Mouse (Mus musculus) layer of hippocampus, postnatal 25 days (tissue): ENCODE results near the gene Gbp9. TPM values are rescaled to one million over a fixed set of nuclear protein-coding genes. Genes with fewer than 3 reads are reported as not detected.
"Not testable (repeated sequence)": the region's sequence is repeated elsewhere in the genome, so short reads cannot be mapped to it uniquely, and the experiment has no call there.

Experiments used
- DNase-seq, 2 experiments: peaks; one replicate each; pipeline ENCODE4 v3.0.0; 2022; ENCODE audit warnings: mixed read lengths in 2 of 2, low spot score in 1 of 2; ENCODE audit errors: extremely low spot score in 1 of 2
- total RNA-seq, 2 experiments: library from RNA; stranded (reverse); gene quantifications; 2 replicates each; pipeline ENCODE4 v1.2.3; 2021

Gbp9 gene
- total RNA-seq, 2 experiments from 2014 or later: 1.1 to 1.7 TPM

GRCm38 (mm10) chr5:105062403-105062802 lies 76.9 kb downstream of the Gbp9 start:
- DNase-seq: not testable (repeated sequence)

GRCm38 (mm10) chr5:105060224-105060623 lies 79.1 kb downstream of the Gbp9 start:
- no peak for DNase-seq

GRCm38 (mm10) chr5:105055279-105055678 lies 84.1 kb downstream of the Gbp9 start:
- no peak for DNase-seq

GRCm38 (mm10) chr5:105053471-105054169 lies 85.7 kb downstream of the Gbp9 start:
- DNase-seq: not testable (repeated sequence)

- DNase-seq: no peak
Observed at GRCm38 (mm10) chr5:105032362-105032761, 107.0 kb downstream of the Gbp9 start.

Other genes starting within 250 kb of the Gbp9 start
- gene Abcg3, start 156.8 kb downstream of the Gbp9 start, total RNA-seq: not detected
- not detected for gene Gbp8, start within 50 bp of the Gbp9 start, total RNA-seq
- 1 to 10 TPM in 1 of 2 experiments, under 1 TPM in 1; 0.39 to 1.4 TPM for gene Gbp4, start within 50 bp of the Gbp9 start, total RNA-seq
- not detected for gene Gbp10, start 100.0 kb upstream of the Gbp9 start, total RNA-seq
- under 1 TPM in 1 of 2 experiments, not detected in 1; 0.09 TPM for gene Gm43302, start 154.2 kb upstream of the Gbp9 start, total RNA-seq
- under 1 TPM; 0.59 to 0.63 TPM for gene Gbp6, start 154.2 kb upstream of the Gbp9 start, total RNA-seq